Mouse (Mus musculus): ENCODE measurements at regions not wholly inside any gene's neighbourhood (a gene's known extent, or its start where the extent isn't known, plus 50 kb on each side); places are given as distances from the start of the nearest gene placed in this dataset.

DNA sequence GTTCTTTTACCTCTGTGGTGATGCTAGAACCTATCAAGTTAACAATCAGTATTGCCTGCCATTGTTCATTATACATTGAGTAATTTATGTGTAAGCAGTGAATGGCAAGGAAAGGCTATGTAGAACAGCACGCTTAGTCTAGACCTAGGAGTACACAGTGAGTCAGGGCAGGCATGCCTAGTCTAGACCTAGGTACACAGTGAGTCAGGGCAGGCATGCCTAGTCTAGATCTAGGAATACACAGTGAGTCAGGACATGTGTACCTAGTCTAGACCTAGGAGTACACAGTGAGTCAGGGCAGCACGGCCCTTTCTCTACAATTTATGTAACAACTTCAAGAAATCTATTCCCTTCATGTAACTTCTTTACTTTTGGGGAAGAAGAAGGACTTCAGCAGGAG is 347.2 kb downstream of the Tmem232 start:
- ATAC-seq (replicated peaks; ENCODE audit: low read depth, poor library complexity, severe bottlenecking), result no peak

DNA sequence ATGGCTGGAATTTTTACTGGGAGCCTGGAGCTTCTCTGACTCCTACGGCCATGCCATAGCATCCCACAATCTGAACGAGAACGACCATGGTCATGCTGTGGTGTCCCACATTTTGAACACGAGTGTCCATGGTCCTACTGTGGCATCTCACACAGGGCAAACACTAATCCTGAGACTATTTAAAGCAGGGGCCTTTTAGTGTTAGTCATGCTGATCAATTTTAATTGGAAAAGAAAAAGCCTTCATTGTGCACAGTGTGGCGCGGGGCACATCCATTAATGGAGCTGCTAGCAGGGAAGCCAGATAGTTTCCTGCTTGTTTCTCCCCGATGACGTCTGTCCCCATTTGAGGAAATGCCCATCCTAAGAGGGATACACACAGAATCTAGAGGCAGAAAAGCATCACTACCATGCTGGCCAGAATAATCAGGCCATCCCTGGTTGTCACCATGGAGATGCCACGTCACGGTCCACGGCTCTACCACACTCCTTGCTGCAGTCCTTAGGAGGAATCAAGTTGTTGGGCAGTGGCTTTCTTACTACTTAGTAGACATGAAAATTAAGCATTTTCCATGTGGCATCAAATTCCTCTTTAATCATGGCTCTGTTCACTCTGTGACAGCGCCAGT is 348.0 kb downstream of the Tmem232 start:
- ATAC-seq (replicated peaks; ENCODE audit: low read depth, poor library complexity, severe bottlenecking), result no peak

GRCm38 (mm10) chr17:65190839-65191591 is 349.6 kb downstream of the Tmem232 start:
- no peak for ATAC-seq (replicated peaks; ENCODE audit: low read depth, poor library complexity, severe bottlenecking)

- ATAC-seq (replicated peaks; ENCODE audit: low read depth, poor library complexity, severe bottlenecking), result no peak
Measured at GRCm38 (mm10) chr17:65181164-65181563, 345.3 kb upstream of the 4930583I09Rik start.

DNA sequence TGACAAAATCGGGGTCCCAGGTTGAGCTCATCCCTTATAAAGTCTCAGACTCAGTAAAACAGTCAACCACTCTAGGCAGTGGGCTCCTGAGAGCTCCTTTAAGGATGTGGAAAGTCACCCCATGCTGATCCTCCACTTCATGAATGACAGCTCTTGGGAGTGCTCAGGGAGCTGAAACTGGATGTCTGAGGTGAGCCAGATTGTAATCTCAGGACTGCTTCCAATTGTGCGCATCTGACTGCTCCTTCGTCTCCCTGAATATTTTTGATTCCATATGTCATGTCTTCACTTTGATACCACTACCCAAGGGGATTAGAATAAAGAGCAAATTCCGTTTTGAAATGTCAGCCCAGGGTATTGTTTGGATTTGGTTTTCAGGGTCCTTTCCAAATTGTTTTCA is 339.9 kb upstream of the 4930583I09Rik start:
- ATAC-seq (replicated peaks; ENCODE audit: low read depth, poor library complexity, severe bottlenecking), result no peak

- no peak for ATAC-seq (replicated peaks; ENCODE audit: low read depth, poor library complexity, severe bottlenecking)
Measured at GRCm38 (mm10) chr17:65174114-65174513, 338.2 kb upstream of the 4930583I09Rik start.

- ATAC-seq (replicated peaks; ENCODE audit: low read depth, poor library complexity, severe bottlenecking), result no peak
Measured at GRCm38 (mm10) chr17:65173236-65173635, 337.4 kb upstream of the 4930583I09Rik start.

GRCm38 (mm10) chr17:65170691-65171090 is 334.8 kb upstream of the 4930583I09Rik start:
- ATAC-seq (replicated peaks; ENCODE audit: low read depth, poor library complexity, severe bottlenecking), result no peak

DNA sequence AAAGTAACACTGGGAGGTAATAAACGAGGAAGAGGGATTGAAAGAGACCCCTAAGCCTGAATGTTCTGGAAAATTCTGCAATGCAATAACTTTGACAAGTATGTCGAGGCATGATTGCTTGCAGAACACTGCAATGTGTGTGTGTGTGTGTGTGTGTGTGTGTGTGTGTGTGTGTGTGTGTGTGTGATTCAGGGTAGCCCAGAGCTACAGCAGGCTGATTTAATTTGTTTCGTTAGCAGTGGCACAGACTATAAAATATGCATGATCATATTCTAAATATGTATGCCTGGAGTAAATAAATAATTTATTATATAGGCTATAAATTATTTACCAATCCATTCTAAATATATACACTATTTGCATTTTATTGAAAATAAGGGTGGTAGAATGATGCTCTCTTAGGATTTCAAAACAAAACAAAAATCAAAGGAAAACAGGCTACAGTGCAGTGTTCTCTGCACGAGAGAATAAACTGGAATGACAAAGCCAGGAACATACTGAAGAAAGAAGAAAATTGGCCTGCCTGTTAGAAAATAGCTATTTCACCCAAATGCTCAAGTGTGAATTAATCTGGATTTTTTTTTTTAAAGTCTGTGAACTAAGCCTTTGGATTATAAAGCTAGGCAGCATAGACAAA is 334.2 kb upstream of the 4930583I09Rik start:
- no peak for ATAC-seq (replicated peaks; ENCODE audit: low read depth, poor library complexity, severe bottlenecking)

DNA sequence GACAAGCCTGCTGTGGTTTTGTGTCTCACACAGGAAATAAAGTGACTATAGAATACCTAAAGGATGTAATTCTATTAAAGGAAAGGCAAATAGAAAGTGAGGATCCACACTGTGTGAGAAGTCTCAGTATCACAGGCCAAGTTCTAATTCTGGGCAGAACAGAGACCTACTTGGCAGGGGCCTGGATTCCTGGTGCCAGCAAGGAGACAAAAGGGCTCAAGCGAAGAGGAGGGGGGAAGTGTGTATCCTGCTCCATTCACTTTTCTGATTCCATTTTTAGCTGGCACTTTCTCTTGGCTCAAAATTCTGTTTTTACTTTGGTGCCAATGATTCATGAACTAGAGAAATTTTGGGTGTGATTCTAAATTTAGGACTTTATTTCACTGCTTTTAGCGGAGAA is 310.5 kb upstream of the 4930583I09Rik start:
- ATAC-seq (replicated peaks; ENCODE audit: low read depth, poor library complexity, severe bottlenecking), result no peak

DNA sequence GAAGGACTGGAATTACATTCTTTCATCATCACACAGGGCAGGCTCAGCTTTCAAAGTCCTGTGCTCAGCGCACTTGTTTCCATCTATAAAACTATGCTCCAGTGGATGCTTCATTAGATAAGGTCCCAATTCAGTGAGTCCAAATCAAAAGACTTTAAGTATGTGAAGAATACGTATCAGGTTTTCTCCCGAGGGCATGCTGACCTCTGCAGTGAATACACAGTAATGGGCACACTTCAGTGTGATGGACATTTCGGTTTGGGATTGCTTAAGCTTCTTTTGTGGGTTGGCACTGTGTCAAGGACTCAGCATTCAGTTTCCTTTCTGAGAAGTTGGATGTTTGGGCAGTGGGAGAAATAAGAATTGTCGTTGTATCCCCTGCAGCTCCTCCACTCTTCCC is 278.8 kb upstream of the 4930583I09Rik start:
- ATAC-seq (replicated peaks; ENCODE audit: low read depth, poor library complexity, severe bottlenecking), result no peak

- ATAC-seq (replicated peaks; ENCODE audit: low read depth, poor library complexity, severe bottlenecking), result no peak
Measured at GRCm38 (mm10) chr17:65113121-65113520, 277.2 kb upstream of the 4930583I09Rik start.

DNA sequence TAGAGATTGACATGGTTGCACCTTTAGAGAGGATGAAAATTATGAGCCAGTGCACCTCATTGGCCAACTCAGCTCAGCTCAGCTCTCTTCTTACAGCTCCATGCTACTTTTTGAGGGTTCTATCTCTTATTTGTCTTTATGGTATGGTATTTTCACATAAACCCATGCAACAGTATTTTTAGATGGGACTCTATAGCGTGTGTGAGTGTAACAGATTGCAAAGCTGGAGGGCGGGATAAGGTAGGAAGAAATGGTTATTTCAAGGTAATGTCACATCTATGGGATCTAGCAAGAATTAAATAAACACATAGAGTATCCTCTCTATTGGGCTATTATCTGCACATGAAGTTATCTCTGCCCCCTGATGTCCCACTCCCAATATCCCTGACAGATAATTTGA is 269.8 kb upstream of the 4930583I09Rik start:
- no peak for ATAC-seq (replicated peaks; ENCODE audit: low read depth, poor library complexity, severe bottlenecking)

DNA sequence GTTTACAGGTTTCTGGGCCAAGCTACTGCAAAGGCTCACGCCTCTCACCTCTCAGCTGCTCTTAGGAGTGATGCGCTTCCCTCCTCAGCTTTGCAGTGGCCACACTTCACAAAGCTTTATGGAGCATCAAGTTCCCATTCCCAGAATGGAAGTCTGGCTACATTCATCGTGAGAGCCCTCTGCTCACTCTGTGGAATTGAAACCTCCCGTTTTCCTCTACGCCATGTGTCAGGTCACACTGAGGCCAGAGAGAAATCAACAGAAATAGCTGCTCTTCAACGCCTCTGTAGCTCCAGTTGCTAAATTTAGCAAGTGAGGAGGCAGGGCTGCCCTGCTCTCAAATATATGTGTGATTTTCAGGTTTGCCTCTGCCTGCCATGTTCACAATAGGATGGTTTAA is 265.3 kb upstream of the 4930583I09Rik start:
- no peak for ATAC-seq (replicated peaks; ENCODE audit: low read depth, poor library complexity, severe bottlenecking)

DNA sequence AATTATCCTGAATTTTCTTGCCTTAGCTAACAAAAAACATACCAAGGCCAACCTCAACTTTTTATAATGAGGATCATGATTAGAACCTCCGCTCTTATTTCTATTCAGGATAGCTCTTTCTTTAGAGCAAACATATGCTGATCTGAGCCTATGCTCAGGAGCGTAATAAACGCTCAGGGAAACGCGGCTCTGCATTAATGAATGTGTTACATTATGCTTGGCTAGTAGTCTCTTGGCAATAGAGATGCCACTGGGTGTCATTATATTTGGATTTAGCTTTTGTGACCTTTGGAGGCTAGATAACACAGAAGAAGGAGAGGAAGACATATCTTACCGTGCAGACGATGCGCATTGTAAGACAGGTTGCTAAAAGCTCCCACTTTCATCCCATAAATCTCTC is 246.4 kb upstream of the 4930583I09Rik start:
- no peak for ATAC-seq (replicated peaks; ENCODE audit: low read depth, poor library complexity, severe bottlenecking)

DNA sequence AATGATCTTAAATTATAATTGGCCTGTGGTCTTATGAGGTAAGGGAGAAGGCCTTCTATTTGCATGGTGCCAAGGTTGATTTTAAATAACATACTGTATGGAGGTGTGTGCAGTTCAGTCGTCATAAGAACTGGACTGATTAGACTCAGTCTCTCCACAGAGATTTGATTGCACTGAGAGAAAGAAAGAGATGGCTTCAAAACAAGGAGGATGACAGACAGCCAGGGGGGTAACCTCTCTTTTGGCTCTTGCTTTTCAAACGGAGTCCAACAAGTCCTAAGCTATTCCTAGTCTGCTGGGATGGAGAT is 245.9 kb upstream of the 4930583I09Rik start:
- ATAC-seq (replicated peaks; ENCODE audit: low read depth, poor library complexity, severe bottlenecking), result no peak

GRCm38 (mm10) chr17:65081072-65081778 is 245.4 kb upstream of the 4930583I09Rik start:
- no peak for ATAC-seq (replicated peaks; ENCODE audit: low read depth, poor library complexity, severe bottlenecking)

- ATAC-seq (replicated peaks; ENCODE audit: low read depth, poor library complexity, severe bottlenecking), result no peak
Measured at GRCm38 (mm10) chr17:65074878-65075277, 239.0 kb upstream of the 4930583I09Rik start.

GRCm38 (mm10) chr17:65071114-65071513 is 235.2 kb upstream of the 4930583I09Rik start:
- ATAC-seq (replicated peaks; ENCODE audit: low read depth, poor library complexity, severe bottlenecking), result no peak

GRCm38 (mm10) chr17:65066135-65066534 is 230.3 kb upstream of the 4930583I09Rik start:
- no peak for ATAC-seq (replicated peaks; ENCODE audit: low read depth, poor library complexity, severe bottlenecking)

DNA sequence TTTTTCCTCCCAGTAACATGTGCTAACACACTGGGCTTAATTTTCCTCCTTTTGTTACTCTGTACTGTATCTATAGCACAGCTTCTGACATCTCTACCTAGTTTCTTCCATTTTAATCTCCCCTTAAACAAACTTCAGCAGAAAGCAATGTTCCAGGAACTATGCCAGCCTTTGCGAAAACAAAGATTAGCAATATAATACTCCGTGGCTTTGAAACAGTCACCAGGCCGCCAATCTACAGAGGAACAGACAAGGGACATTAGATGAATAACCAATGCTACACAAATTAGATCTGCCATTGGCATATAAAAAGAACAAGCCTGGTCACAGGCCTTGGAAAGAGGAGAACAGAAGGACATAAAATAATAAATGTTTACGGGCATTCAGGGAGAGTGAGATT is 220.2 kb upstream of the 4930583I09Rik start:
- ATAC-seq (replicated peaks; ENCODE audit: low read depth, poor library complexity, severe bottlenecking), result no peak
